Mouse (Mus musculus) gastrocnemius, adult 8-10 months (tissue): ENCODE measurements at regions not wholly inside any gene's neighbourhood (a gene's known extent, or its start where the extent isn't known, plus 50 kb on each side); places are given as distances from the start of the nearest gene placed in this dataset.

Experiments used
- DNase-seq, 2 experiments: peaks; one replicate each; pipeline ENCODE4 v3.0.0; 2022; ENCODE audit warnings: low spot score in 2 of 2

- no peak for DNase-seq
Measured at GRCm38 (mm10) chr16:84581166-84581565, 66.2 kb downstream of the A730009L09Rik start.

GRCm38 (mm10) chr16:84583323-84583722 lies 68.4 kb downstream of the A730009L09Rik start:
- DNase-seq: no peak

DNA sequence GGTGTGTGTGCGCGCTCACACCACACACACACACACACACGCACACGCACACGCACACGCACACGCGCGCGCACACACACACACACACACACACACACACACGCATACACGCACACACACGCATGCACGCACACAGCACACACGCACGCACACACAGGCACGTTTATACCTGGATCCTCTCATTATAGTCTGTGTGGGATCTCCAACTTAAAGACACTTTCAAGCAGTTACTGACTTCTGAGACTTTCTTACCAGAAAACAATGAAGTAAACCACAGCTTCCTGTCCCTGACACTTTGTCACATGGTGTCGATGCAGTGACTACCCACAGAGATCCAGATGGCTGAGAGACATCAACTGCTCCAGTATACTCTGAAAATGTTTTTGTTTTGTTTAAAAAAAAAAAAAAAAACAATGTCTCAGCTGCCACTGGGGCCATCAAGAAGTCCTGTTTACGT lies 68.9 kb downstream of the A730009L09Rik start:
- DNase-seq: no peak

GRCm38 (mm10) chr16:84584724-84585399 lies 69.9 kb downstream of the A730009L09Rik start:
- no peak for DNase-seq

GRCm38 (mm10) chr16:84592978-84593377 lies 78.1 kb downstream of the A730009L09Rik start:
- DNase-seq: no peak

GRCm38 (mm10) chr16:84602969-84603368 lies 88.0 kb downstream of the A730009L09Rik start:
- no peak for DNase-seq

DNA sequence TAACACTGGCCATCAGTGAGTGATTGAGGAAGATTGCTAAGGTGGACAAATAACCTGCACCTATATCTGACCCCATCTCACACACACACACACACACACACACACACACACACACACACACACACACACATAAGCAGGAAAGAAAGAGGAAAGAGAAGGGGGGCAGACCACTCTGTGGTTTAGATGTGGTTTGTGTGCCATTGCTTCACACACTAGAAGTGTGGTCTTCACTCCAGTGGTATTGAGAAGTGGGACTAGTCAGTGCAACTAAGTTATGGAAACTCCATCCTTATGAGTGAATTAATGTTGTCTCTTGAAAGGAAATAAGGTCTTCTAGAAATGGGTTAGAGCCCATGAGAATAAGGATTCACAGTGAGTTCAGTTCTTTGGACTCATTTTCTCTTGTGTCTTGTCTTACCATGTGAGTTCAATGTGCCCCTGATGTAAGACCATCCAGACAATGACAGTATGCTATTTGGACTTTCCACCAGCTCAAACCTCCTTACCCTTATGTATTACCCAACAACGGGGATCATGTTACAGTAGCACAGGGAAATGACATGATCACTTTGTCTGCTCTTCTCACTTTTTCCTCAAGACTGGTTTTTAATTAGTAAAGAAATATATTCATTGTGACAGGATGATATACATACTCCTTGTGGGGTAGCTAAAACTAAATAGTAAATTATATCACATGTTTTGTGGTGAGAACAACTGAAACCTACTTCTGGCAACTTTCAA lies 88.7 kb downstream of the A730009L09Rik start:
- no peak for DNase-seq

- no peak for DNase-seq
Measured at GRCm38 (mm10) chr16:84604272-84604975, 89.5 kb downstream of the A730009L09Rik start.

GRCm38 (mm10) chr16:84606010-84606803 lies 91.3 kb downstream of the A730009L09Rik start:
- no peak for DNase-seq

DNA sequence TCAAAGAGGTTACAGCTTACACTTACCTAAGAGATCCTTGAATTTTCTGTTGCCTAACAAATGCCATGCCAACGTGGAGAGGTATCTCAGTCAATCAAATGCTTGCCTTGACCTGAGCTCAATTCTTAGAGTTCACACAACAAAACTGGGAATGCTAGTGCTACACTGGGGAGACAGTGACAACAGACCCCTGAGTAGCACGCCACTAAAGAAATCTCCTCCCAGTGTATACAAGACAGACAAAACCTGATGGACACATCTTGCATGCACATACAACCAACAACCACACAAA lies 91.8 kb downstream of the A730009L09Rik start:
- no peak for DNase-seq

GRCm38 (mm10) chr16:84607503-84607902 lies 92.6 kb downstream of the A730009L09Rik start:
- no peak for DNase-seq

DNA sequence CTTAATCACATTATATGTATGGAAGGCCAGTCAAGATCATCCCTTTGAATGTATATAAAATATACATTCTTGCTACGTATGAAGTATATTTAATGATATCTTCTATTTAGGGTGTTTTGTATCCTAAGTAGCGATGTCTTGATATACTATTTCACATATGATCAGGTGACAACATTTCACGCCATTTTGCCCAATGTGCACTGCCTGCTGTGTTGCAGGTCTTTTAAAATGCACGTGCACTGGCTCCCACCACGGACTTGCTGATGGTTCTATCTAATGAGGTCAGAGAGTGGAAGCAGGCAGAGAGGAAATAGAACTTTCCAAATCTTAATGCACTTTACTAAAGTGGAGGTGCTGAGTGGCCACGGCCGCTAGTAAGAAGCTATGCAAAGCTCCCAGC lies 100.8 kb downstream of the A730009L09Rik start:
- no peak for DNase-seq

DNA sequence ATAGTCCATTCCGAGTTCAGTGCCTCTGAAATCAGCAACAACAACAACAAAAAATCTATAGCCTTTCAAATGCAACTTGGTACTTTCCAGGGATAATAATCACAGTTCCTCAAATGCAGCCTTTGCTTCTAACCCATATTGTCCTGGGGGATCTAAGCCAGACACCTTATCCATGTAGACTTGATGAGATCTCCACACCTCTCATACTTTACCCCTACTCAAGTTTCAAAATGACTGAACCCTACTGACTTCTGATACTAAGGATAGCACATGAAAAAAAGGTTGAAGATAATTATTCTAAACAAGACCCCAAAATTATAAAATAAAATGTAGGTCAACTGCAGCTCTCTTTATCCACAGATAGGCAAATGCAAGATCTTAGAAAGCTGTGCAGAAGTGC lies 101.2 kb downstream of the A730009L09Rik start:
- DNase-seq: no peak

- no peak for DNase-seq
Measured at GRCm38 (mm10) chr16:84618379-84618778, 103.5 kb downstream of the A730009L09Rik start.

GRCm38 (mm10) chr16:84619876-84620275 lies 105.0 kb downstream of the A730009L09Rik start:
- DNase-seq: no peak

GRCm38 (mm10) chr16:84620861-84621260 lies 105.9 kb downstream of the A730009L09Rik start:
- no peak for DNase-seq

GRCm38 (mm10) chr16:84621300-84622031 lies 106.5 kb downstream of the A730009L09Rik start:
- DNase-seq: peak in 1 of 2 experiments; percentile 11

- no peak for DNase-seq
Measured at GRCm38 (mm10) chr16:84623346-84624085, 108.6 kb downstream of the A730009L09Rik start.

DNA sequence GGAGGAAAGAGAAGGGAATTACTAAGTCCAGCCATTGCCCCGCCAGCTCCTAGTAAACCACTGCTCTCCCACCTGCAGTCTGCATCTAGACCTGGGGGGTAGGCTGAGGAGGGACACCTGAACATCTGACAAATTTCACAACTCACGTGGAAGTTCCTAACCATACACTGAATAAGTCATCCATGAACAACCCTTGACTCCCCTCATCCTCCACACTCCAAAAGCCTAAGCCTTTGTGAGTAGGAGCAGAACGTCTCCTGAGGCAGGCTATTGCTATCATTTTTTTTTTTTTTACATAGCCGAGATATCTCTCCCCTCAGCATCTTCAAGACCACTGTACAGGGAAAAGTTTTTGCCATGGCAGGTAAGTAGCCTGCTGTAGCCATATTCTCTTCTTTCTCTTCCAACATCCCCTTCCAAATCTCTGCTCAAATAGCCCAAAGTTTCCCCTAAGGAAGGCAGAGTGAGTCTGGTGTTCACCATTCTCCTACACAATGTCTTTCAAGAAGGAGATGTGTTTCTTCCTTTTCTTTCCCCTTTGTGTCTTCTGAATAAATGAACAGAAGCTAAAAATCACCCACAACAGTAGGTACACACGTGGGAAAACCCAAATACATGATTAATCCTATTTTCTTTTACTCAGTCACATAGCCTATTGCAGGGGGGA lies 109.7 kb downstream of the A730009L09Rik start:
- DNase-seq: no peak
